Mouse (Mus musculus): ENCODE results near the gene B3galt2. TPM values are rescaled to one million over a fixed set of nuclear protein-coding genes. Genes with fewer than 3 reads are reported as not detected.

The B3galt2 gene
- under 1 TPM; 0.18 to 0.36 TPM for polyA plus RNA-seq (2017; shearing (Covaris generic))

GRCm38 (mm10) chr1:143640650-143641407, at the start of gene B3galt2:
Gene B3galt2, plus strand, starts transcription at chr1:143640664.

GRCm38 (mm10) chr1:143702741-143703262, 62.3 kb downstream of the B3galt2 start, which contains the start of gene Cdc73:
Gene Cdc73, minus strand, starts transcription at chr1:143702893.

Other genes starting within 250 kb of the B3galt2 start
- 10 to 100 TPM; 75.1 to 75.3 TPM for gene Cdc73, start 62.2 kb downstream of the B3galt2 start, polyA plus RNA-seq (2017; shearing (Covaris generic))
- gene Glrx2, start 75.7 kb downstream of the B3galt2 start, polyA plus RNA-seq (2017; shearing (Covaris generic)), result 10 to 100 TPM; 58.1 to 78.5 TPM
- gene Trove2, start 136.4 kb downstream of the B3galt2 start, polyA plus RNA-seq (2017; shearing (Covaris generic)), result 1 to 10 TPM; 6.2 to 6.9 TPM
- 10 to 100 TPM; 52.7 to 72.8 TPM for gene Uchl5, start 136.6 kb downstream of the B3galt2 start, polyA plus RNA-seq (2017; shearing (Covaris generic))

All from inflammation-experienced regulatory T-cells (primary cell).